Mouse (Mus musculus): Measurements from ENCODE around the gene Obox5. TPM values are rescaled to one million over a fixed set of nuclear protein-coding genes. Genes with fewer than 3 reads are reported as not detected.
"Not testable (repeated sequence)": the region's sequence is repeated elsewhere in the genome, so short reads cannot be mapped to it uniquely, and the experiment has no call there.

The Obox5 gene
- total RNA-seq (2014; fragmentation: Nextera tagmentation) (not detected in 2 replicates), total RNA-seq (2017) (not detected in 2 replicates)

DNA sequence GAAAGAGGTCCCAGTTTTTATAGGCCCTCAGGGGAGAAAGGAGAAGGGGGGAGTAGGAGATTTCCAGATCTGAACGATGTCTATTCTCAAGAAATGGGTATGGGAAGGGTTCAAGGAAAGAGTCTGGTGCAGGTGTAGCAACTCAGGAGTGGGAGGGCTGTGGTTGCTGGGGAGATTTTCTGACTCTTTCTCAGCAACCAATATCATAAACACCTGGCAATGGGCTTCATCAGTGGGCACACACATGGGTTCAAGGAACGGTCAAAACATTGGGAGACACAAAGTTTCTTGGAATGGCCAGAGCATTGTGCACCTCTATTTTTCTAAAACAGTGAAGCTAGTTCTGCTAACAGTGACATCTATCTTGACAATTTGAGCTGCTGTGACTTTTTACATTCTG lies at the start of gene Obox5:
TSS of gene Obox5 (plus strand) at position 301 of the 400 bp plus-strand sequence.
- not testable (repeated sequence) for ATAC-seq (replicated peaks; ENCODE audit: poor library complexity, severe bottlenecking)

DNA sequence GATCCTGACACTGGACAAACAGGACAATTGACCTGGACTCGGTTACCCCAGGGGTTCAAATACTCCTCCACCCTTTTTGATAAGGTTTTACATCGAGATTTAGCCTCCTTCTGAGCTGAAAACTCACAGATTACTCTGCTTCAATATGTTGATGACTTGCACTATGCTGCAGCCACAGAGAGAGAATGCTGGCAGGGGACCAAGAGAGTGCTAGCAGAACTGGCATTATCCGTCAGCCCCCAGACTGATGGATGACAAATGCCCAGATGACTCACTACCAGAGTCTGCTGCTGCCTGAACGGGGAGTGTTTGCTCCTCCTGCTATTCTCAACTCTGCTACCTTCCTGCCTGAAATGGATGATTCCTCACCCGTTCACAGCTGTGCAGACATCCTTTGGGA lies 635 bp upstream of the Obox5 start:
- ATAC-seq (replicated peaks; ENCODE audit: poor library complexity, severe bottlenecking), result not testable (repeated sequence)

Other genes starting within 250 kb of the Obox5 start
- not detected in 2 replicates for gene Obox3, start 110.2 kb upstream of the Obox5 start, total RNA-seq (2014; fragmentation: Nextera tagmentation)
- not detected in 2 replicates for gene Obox3, start 110.2 kb upstream of the Obox5 start, total RNA-seq (2017)
- gene Obox6, start 89.5 kb downstream of the Obox5 start, total RNA-seq (2014; fragmentation: Nextera tagmentation), result not detected in 2 replicates
- not detected in 2 replicates for gene Obox6, start 89.5 kb downstream of the Obox5 start, total RNA-seq (2017)
- gene Crx, start 129.8 kb downstream of the Obox5 start, total RNA-seq (2014; fragmentation: Nextera tagmentation), result not detected in 2 replicates
- not detected in 2 replicates for gene Crx, start 129.8 kb downstream of the Obox5 start, total RNA-seq (2017)
- not detected in 2 replicates for gene Crxos, start 132.5 kb downstream of the Obox5 start, total RNA-seq (2014; fragmentation: Nextera tagmentation)
- gene Crxos, start 132.5 kb downstream of the Obox5 start, total RNA-seq (2017), result not detected in 2 replicates
- gene Selenow, start 172.3 kb downstream of the Obox5 start, total RNA-seq (2014; fragmentation: Nextera tagmentation), result 96.6 and 124 TPM in 2 replicates
- gene Selenow, start 172.3 kb downstream of the Obox5 start, total RNA-seq (2017), result 28.8 and 30.2 TPM in 2 replicates
- gene Nop53, start 195.9 kb downstream of the Obox5 start, total RNA-seq (2014; fragmentation: Nextera tagmentation), result 70.6 and 105 TPM in 2 replicates
- 186 and 221 TPM in 2 replicates for gene Nop53, start 195.9 kb downstream of the Obox5 start, total RNA-seq (2017)
- not detected in 2 replicates for gene Ehd2, start 217.4 kb downstream of the Obox5 start, total RNA-seq (2014; fragmentation: Nextera tagmentation)
- 0.13 TPM in 1 of 2 replicates, not detected in the other for gene Ehd2, start 217.4 kb downstream of the Obox5 start, total RNA-seq (2017)